Mouse (Mus musculus) hindbrain, postnatal 0 days (tissue): ENCODE data around the gene Fam50b. TPM values are rescaled to one million over a fixed set of nuclear protein-coding genes. Genes with fewer than 3 reads are reported as not detected.

Source experiments
- ATAC-seq: fragments of 200-750 bp; cut with Nextera tagmentation; 2 replicates; pipeline ENCODE4 v1.8.0; 2017; ENCODE audit warnings: mild to moderate bottlenecking, moderate TSS enrichment, moderate library complexity
- DNase-seq: peaks from one replicate; pipeline ENCODE4 v3.0.0-alpha.2; 2015; ENCODE audit warnings: low spot score
- H3K27ac ChIP-seq: fragments of 300-500 bp; sonication (generic); 2 replicates; pipeline ENCODE4 v1.5.1; 2014; ENCODE audit warnings: mild to moderate bottlenecking
- H3K27me3 ChIP-seq: fragments of 300-500 bp; sonication (generic); 2 replicates; pipeline ENCODE4 v1.6.1; 2014; ENCODE audit warnings: low read length, mixed read lengths; ENCODE audit not compliant: insufficient read depth
- H3K36me3 ChIP-seq: fragments of 300-500 bp; sonication (generic); 2 replicates; pipeline ENCODE4 v1.6.1; 2014; ENCODE audit warnings: low read length, mixed read lengths; ENCODE audit not compliant: insufficient read depth
- H3K4me1 ChIP-seq: fragments of 300-500 bp; sonication (generic); 2 replicates; pipeline ENCODE4 v1.6.1; 2014; ENCODE audit warnings: antibody characterized with exemption, low read length, mixed read lengths; ENCODE audit not compliant: insufficient read depth
- H3K4me2 ChIP-seq: fragments of 300-500 bp; sonication (generic); 2 replicates; pipeline ENCODE4 v1.6.1; 2014; ENCODE audit warnings: low read depth, mild to moderate bottlenecking, low read length, moderate library complexity, mixed read lengths
- H3K4me3 ChIP-seq: fragments of 300-500 bp; sonication (generic); 2 replicates; pipeline ENCODE4 v1.5.1; 2014; ENCODE audit warnings: low read length
- H3K9ac ChIP-seq: fragments of 300-500 bp; sonication (generic); replicated peaks from 2 replicates; pipeline ENCODE4 v1.6.1; 2014; ENCODE audit warnings: mild to moderate bottlenecking, low read length, moderate library complexity, mixed read lengths
- H3K9me3 ChIP-seq: fragments of 300-500 bp; sonication (generic); 2 replicates; pipeline ENCODE4 v1.6.1; 2016; ENCODE audit warnings: low read length, mixed read lengths
- CTCF ChIP-seq: IDR thresholded peaks from 2 replicates; pipeline ENCODE4 v1.5.1; 2016; ENCODE audit warnings: antibody characterized with exemption, control low read depth, low read depth
- WGBS: fragments of 180-500 bp; shearing (Covaris S2); extraction: QIAGEN DNeasy Blood & Tissue Kit; methylation state at CpG from one replicate; pipeline ENCODE4 v1.1.7; 2014; 5-methylcytosine and 5-hydroxymethylcytosine counted together
- polyA plus RNA-seq: library from polyadenylated mRNA; unstranded; fragments of >200 nt; fragmentation: Nextera tagmentation; extraction: Ambion mirVana; gene quantifications from 2 replicates; pipeline ENCODE4 v1.2.1, GENCODE M21; 2015
- total RNA-seq: library from RNA; depleted of rRNA; stranded (reverse); fragments of >200 nt; gene quantifications from 2 replicates; pipeline ENCODE4 v1.2.3, GENCODE M21; 2014

The Fam50b gene
- total and polyA plus RNA-seq, 2 experiments from 2014 or later: 0.19 TPM; not detected in 1

DNA sequence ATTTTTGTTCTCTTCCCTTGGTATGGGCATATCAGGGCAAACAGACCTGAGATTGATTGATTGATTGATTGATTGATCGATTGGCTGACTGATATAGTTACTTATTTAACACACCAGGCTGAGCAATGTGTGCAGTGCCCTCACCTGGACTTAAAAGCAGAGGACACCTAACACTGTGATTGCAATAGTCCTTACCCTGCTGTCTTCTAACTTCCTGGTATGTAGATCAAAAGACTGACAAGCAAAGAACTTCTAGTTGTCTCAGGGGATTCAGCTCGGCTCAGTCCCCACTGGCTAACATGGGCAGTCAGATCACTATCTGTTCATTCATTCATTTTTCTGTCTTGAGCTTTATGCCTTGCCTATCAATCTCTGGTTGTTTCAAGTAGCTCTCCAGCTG is 31.3 kb upstream of the Fam50b start:
- Histone ChIP-seq H3K9ac (no peak overlapping the region), H3K27ac (no peak overlapping the region), H3K4me3 (no peak overlapping the region), H3K36me3 (no peaks in the 10 kb centered on the region), H3K4me1 (no peaks in the 10 kb centered on the region), H3K4me2 (no peak overlapping the region), H3K27me3 (no peaks in the 10 kb centered on the region), H3K9me3 (no peaks in the 10 kb centered on the region)
- DNase-seq (no peak), ATAC-seq (no peak)
- 65% methylated on average over 2 of the region's 2 CpGs for WGBS
- TF ChIP-seq CTCF: no peak

DNA sequence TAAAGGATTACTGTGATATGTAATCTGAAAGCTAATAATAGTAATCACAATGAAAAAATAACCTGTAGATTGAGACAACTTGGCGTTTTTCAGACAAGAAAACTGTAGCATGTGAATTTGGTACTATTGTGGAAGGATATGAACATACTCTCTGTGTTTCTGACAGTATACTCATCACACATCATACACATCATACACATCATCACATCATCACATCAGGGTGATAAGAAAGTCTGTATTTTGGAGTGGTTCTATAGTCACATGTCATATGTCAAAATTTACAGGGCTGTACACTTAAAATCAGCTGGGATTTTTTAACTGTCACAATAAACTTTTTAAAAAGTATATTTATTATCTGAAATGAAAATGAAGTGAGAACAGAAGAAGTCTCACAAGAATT is 30.9 kb upstream of the Fam50b start:
- no peak overlapping the region for H3K9ac ChIP-seq
- H3K27ac ChIP-seq: no peak overlapping the region
- no peaks in the 10 kb centered on the region for H3K4me1 ChIP-seq
- 85% methylated on average over 1 of the region's 1 CpGs for WGBS
- no peak overlapping the region for H3K4me2 ChIP-seq
- DNase-seq (no peak), ATAC-seq (no peak)
- H3K36me3 ChIP-seq: no peaks in the 10 kb centered on the region
- H3K27me3 ChIP-seq: no peaks in the 10 kb centered on the region
- no peak overlapping the region for H3K4me3 ChIP-seq
- no peak for TF ChIP-seq CTCF
- H3K9me3 ChIP-seq: no peaks in the 10 kb centered on the region

DNA sequence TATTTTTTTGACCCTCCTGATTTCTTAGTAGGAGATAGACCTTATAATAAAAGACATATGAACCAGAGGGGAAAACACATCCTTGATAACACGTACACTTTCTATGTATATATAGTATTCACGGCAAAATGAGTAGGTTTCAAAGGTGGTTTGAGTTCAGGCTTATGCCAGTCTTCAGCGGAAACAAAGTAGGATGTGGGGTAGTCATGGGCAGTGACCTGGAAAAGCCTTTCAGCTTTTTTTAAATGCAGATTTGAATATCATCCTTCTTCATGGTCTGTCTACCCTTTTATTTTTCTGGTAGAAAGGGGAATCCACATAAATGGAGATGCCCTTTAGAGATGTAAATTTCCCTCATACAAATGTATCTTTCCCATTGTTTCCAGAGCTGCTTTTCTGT is 29.8 kb upstream of the Fam50b start:
- Histone ChIP-seq H3K9ac (no peak overlapping the region), H3K27ac (no peak overlapping the region), H3K4me2 (no peak overlapping the region), H3K9me3 (no peaks in the 10 kb centered on the region), H3K4me1 (no peaks in the 10 kb centered on the region), H3K36me3 (no peaks in the 10 kb centered on the region), H3K27me3 (no peaks in the 10 kb centered on the region), H3K4me3 (no peak overlapping the region)
- no peak for DNase-seq
- no peak for TF ChIP-seq CTCF
- no peak for ATAC-seq
- WGBS: 35% methylated on average over 3 of the region's 3 CpGs

DNA sequence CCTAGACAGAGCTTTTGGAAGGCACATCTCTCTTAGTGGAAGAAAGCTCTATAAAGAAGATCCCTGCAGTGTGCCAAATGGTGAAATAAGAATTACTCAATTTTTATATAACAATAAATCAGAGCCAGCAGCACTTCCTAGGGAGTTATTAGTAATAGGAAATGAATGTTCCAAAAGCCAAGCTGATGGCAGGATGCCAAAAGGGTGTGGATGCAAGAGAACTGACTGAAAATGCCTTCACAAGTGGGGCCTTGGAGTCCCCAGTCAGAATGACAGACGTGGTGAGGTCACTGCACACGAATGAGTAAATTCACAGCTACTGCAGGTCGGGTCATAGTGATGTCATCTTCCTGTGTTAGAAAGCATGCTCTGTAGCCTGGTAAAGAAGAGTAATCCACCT is 25.7 kb upstream of the Fam50b start:
- no peaks in the 10 kb centered on the region for H3K4me1 ChIP-seq
- no peak for TF ChIP-seq CTCF
- no peak overlapping the region for H3K4me3 ChIP-seq
- no peak overlapping the region for H3K4me2 ChIP-seq
- H3K9ac ChIP-seq: no peak overlapping the region
- DNase-seq: peak; percentile 59
- H3K27me3 ChIP-seq: no peaks in the 10 kb centered on the region
- no peak overlapping the region for H3K27ac ChIP-seq
- 38% methylated on average over 3 of the region's 3 CpGs for WGBS
- no peak for ATAC-seq
- H3K9me3 ChIP-seq: no peaks in the 10 kb centered on the region
- H3K36me3 ChIP-seq: no peaks in the 10 kb centered on the region

DNA sequence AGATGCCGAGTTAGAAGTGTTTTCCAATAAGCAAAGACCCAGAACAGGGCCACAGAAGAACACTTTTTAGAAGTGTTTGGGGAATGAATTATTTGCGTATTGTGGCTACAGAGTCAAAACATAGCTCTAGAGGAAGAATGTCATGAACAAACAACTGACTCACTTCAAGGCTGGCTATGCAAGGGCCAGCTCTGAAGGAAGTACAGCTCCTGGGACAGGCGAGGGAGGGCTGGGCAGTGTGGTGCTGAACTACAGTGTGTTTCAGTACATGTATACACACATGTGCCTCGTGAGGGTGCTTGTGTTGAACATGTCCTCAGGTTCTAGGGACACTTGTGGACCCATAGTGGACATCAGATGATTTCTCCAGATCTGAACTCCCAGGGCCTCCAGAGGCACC is 25.1 kb upstream of the Fam50b start:
- Histone ChIP-seq H3K27ac (no peak overlapping the region), H3K9ac (no peak overlapping the region), H3K36me3 (no peaks in the 10 kb centered on the region), H3K27me3 (no peaks in the 10 kb centered on the region), H3K9me3 (no peaks in the 10 kb centered on the region), H3K4me3 (no peak overlapping the region), H3K4me1 (no peaks in the 10 kb centered on the region), H3K4me2 (no peak overlapping the region)
- ATAC-seq (no peak), DNase-seq (no peak)
- TF ChIP-seq CTCF: no peak
- 84% methylated on average over 4 of the region's 4 CpGs for WGBS

DNA sequence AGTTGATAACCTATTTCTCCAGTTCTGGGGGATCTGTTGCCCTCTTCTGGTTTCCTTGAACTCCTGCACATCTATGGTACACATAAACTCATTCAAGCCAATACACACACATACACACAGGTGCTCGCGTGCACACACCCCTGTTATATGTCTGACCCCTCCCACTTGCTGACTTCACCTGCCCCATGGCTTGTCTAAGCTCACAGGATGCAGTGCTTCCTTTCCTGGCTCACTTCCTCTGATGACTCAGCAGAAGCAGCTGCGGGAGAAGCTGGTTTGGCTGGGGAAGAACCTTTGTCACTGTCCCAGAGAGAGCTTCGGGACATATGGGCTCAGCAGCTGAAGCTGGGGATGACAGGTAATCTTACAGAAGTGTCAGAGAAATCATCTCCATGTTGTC is 23.2 kb upstream of the Fam50b start:
- 86% methylated on average over 4 of the region's 4 CpGs for WGBS
- no peak for TF ChIP-seq CTCF
- Histone ChIP-seq H3K4me3 (no peak overlapping the region), H3K27me3 (no peaks in the 10 kb centered on the region), H3K4me2 (no peak overlapping the region), H3K36me3 (no peaks in the 10 kb centered on the region), H3K9me3 (no peaks in the 10 kb centered on the region), H3K4me1 (peaks cover 6% of the 10 kb centered on the region; the same call in 1 of the 2 replicates), H3K9ac (no peak overlapping the region), H3K27ac (no peak overlapping the region)
- ATAC-seq: no peak
- DNase-seq: no peak

DNA sequence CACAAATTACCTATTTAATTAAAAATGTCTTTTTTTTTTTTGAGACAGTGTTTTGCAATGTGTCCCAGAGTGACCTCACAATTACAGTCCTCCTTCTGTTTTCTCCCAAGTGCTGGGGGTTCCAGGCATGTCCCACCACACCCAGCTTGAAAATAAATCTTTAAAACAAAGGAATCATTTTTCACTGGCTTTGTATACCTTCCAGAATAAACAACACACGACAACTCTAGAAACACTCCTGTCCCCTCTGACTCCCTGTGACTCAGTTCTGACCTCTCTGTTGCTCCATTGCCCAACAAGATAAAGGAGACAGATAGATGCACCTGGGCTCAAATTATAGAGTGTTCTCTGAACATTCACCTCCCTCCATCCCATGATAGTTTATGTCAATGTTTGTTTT is 21.8 kb upstream of the Fam50b start:
- DNase-seq: no peak
- Histone ChIP-seq H3K9me3 (no peaks in the 10 kb centered on the region), H3K4me3 (no peak overlapping the region), H3K4me1 (peaks cover 6% of the 10 kb centered on the region; the same call in 1 of the 2 replicates), H3K27ac (no peak overlapping the region), H3K9ac (no peak overlapping the region), H3K36me3 (no peaks in the 10 kb centered on the region), H3K4me2 (no peak overlapping the region), H3K27me3 (no peaks in the 10 kb centered on the region)
- no peak for TF ChIP-seq CTCF
- no peak for ATAC-seq
- WGBS: 66% methylated on average over 1 of the region's 1 CpGs
